Mouse (Mus musculus) brain, embryonic 14.5 days (tissue): ENCODE data around the gene Tnfsf9. TPM values are rescaled to one million over a fixed set of nuclear protein-coding genes. Genes with fewer than 3 reads are reported as not detected.
A peak's percentile ranks its signal among the peaks of the same experiment; 100 is the strongest.
"Not testable (repeated sequence)": the region's sequence is repeated elsewhere in the genome, so short reads cannot be mapped to it uniquely, and the experiment has no call there.

Experiments used
- DNase-seq: peaks from one replicate; pipeline ENCODE4 v3.0.0-alpha.2; 2011; ENCODE audit warnings: low read depth
- CTCF ChIP-seq: fragments of 200-500 bp; IDR thresholded peaks from 2 replicates; pipeline ENCODE4 v1.5.1; 2012; ENCODE audit warnings: inconsistent platforms, mild to moderate bottlenecking, moderate library complexity, borderline replicate concordance; ENCODE audit not compliant: insufficient read depth, insufficient read length; ENCODE audit errors: extremely low read depth
- POLR2A ChIP-seq: fragments of 200-500 bp; IDR thresholded peaks from 2 replicates; pipeline ENCODE4 v1.6.1; 2012; ENCODE audit warnings: mild to moderate bottlenecking, inconsistent platforms, borderline replicate concordance; ENCODE audit not compliant: poor library complexity, insufficient read depth, insufficient read length, severe bottlenecking; ENCODE audit errors: extremely low read depth
- polyA plus RNA-seq: library from polyadenylated mRNA; depleted of rRNA; stranded (reverse); fragments of >200 nt; gene quantifications from 2 replicates; pipeline ENCODE4 v1.2.3, GENCODE M21; 2012

Tnfsf9 gene
- polyA plus RNA-seq, 1 experiment, result 7.1 TPM

DNA sequence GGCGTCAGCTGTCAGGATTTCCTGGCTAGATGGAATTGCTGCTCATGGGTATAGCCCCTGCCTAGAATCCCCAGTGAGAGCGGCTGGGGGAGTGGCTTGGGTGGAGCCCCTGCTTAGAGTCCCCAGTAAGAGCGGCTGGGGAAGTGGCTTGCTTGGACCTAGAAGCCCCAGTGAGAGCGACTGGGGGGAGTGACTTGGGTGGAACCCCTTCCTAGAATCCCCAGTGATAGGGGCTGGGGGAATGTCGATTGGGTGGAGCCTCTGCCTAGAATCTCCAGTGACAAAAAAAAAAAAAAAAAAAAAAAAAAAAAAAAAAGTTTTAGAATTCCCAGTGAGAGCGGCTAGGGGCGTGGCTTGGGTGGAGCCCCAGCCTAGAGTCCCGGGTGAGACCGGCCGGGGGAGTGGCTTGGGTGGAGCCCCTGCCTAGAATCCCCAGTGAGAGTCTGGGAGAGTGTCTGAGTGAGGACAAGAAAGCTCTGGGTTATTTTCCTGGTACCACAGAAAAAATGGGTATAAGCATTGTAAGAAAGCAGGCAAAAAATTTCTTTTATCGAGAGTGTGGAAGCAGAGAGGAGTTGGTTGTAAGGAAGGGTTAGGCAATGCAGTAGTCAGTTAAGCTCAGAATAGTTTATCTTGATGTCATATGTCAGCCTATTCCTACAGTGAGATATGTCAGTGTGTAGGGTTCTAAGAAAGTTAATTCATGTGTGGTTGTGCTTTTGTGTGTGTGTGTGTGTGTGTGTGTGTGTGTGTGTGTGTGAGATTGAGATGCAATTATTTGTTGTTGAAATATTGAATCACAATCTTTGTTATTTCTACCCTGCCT, 13.6 kb downstream of the Tnfsf9 start:
- no peak for TF ChIP-seq CTCF
- no peak for TF ChIP-seq POLR2A
- peak; percentile 40 for DNase-seq

DNA sequence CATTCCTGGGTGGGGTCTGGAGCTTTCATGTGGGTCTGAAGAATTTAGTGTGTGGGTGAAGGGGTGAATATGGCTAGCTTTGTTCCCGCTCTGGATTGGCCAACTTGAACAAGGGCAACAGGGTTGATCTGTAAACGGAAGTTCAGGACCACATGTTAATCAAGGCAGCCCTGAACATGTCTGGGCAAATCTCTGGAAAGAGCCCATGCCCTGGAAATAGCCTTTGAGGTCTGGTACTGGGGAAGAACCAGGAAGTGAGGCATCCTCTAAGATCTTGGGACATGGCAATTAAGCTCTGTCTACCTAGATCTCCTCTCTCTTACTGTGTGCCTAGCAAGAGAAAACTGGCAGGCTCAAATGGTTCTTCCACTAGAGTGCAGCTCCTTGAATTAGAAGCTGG, 16.7 kb downstream of the Tnfsf9 start:
- DNase-seq, result no peak
- TF ChIP-seq CTCF (no peak), POLR2A (no peak)

DNA sequence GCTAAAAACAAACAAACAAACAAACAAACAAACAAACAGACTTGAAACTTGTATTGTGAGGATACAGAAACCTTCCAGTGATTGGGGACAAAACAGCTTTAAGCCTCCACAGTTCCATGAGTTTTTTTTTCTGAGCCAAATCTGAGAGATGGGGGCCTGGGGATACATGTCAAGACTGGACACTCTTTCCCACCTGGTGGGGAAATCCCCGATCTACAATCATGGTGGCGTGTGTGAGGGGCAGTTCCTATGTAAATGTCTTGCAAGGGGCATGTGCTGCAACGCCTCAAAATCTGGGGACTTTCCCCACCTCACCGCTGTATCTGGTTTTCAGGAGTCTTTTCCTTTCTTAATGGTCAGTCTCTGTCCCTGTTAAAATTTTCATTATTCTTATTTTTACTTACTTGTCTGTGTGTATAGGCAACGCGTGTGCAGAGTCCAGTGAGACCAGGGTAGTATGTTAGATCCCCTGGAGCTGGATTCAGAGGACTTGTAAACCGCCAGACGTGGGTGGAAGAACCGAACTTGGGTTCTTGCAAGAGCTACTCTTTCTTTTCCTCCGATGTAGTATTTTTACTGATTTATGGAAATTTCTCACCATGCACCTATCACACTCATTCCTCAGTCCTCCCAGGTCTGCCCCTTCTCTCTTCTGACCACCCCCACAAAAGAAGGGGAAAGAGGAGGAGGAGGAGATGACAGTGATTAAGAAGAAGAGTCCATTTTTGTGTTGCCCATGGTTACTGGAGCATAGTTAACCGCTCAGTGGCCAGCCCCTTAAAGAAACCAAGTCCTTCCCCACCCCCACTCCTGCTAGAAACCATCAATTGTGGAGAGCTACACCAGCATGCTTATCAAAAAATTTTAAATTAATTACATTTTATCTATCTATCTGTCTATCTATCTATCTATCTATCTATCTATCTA, 18.3 kb downstream of the Tnfsf9 start:
- no peak for DNase-seq
- TF ChIP-seq CTCF (no peak), POLR2A (no peak)

DNA sequence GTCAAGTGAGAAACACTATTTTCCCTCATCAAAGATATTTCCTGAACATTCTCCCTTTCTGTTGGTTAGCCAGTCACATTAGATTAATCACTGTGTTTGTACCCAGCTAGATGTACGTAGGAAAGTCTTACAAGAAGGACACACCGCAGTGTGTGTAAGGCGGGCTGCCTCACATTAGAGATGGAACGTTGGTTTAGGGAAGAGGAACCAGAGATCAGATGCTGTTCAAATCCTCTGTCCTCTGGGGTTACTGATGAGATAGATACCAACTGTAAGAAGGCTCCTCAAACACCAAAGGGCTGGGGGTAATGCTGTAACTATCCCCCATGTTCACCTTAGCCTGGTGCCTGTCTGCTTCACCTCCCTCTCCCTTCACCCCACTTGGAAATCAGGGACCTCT, 19.7 kb downstream of the Tnfsf9 start:
- no peak for DNase-seq
- TF ChIP-seq CTCF (no peak), POLR2A (no peak)

DNA sequence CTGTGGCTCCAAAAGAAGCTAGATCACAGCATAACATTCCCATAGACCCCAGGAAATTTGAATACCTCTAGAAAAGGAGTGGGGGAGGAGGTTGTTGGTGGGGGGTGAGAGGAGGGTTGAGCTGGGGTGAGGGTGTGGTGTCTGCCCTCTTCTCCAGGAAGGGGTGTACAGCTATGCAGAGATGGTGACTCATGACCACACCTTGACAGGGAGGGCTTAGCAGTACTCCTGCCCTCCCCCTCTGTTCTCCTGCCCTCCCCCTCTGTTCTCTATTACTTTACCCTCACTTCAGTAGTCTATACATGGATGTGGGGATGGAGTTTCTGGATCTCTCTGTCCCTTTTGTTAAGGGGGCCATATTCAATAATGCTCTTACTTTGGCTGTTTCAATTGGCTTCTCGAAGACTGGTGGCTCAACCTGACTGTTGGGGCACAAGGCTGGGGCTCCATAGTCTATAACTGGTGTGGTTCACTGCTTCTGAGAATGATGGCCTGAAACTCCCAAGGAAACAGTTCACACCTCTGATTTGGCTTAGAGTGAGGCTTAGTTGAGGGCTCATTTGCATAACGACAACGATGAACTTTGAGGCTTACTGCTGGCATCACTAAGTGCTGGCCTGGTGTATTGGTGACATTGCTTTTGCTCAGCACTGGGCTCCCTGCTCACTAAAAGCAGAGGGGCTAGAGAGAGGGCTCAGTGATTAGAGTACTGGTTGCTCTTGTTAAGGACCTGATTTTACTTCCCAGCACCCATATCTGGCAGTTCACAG, 20.9 kb downstream of the Tnfsf9 start:
- no peak for TF ChIP-seq POLR2A
- TF ChIP-seq CTCF, result no peak
- no peak for DNase-seq

DNA sequence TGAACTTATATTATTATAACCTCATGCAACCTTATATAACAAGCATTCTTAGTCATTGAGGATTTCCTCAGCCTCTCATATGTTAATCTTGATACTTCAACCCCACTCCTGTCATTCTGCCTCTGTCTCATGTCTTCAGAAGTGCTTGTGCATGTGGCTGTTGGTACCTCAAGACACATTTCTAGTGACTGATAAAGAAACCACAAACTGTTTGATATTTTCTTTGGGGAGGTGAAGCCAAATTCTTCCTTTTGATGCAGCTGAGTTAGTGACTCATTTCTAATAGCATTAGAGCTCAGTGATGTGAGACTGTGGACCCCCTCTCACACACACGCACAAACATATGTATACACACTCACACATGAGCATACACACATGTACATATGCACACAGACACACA, 26.7 kb downstream of the Tnfsf9 start:
- DNase-seq, result no peak

DNA sequence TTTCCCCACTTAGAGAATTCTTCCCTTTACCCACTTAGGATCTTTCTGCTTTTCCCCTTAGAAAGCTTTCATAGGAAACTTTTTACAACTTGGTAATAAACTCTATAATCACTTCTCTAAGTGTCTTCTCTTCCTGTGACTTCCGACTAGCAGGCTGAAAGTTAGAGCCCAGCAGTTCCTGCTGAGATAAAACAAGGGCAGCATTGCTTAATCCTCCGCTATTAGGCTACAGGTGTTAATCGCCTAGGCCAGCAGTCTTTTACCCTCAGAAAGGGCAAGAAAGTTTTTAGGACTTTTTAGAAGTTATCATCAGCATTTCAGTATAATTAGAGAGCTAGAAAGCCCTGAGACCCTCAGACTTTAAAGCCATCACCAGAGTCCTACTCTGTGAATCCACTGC, 28.9 kb downstream of the Tnfsf9 start:
- DNase-seq, result not testable (repeated sequence)

More for the DNA sequence above, 26.7 kb downstream of the Tnfsf9 start:
- TF ChIP-seq POLR2A (no peak), CTCF (no peak)

DNA sequence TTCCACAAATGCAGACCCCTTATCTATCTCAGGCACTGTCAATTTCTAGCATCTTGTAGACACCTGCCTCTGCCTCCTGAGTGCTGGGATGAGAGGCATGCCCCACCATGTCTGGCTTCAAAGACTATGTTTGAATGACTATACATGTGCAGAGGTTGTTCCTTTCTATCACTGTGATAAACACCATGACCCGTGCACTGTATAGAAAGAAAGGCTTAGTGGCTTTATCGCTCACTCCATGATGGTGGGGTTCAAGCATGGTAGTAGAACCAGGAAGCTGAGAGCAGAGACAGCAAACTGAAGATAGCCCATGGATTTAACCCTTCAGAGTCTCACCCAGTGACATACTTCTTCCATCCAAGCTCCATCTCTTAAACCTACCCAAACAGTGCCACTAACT, 29.6 kb downstream of the Tnfsf9 start:
- TF ChIP-seq CTCF (no peak), POLR2A (no peak)
- DNase-seq, result no peak

DNA sequence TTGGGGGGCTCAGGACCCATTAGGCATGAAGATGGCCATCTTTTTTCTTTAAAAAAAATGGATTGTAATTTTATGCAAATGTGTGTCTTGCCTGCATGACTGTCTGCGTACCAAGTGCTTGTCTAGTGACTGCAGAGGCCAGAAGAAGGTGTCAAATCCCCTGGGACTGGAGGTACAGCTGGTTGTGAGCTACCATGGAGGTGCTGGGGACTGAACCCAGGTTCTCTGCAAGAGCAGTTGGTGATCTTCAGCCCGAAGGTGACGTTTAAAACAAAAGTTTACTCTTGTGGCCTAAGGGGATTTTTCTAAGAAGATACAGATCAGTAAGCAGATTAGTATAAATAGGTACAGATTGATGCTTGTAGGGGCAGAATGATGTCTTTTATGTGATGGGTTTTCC, 30.5 kb downstream of the Tnfsf9 start:
- no peak for TF ChIP-seq CTCF
- no peak for TF ChIP-seq POLR2A

DNA sequence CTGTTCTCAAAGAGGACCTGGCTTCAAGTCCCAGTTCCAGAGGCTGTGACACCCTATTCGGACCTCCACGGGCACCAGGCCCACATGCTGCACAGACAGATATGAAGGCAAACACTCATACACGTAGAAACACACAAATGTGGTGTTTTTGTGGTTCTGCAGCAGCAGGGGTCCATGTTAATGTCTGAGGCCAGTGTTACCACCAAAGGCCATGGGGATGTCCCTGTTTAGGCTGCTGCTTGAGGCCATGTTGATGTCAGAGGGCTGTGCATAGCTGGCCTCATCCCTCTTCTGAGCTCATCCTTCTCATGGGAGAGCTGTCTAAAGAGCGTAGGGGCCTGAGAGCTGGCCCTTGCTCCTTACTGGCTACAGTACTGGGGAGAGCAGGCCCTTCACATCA, 33.6 kb downstream of the Tnfsf9 start:
- no peak for DNase-seq
- TF ChIP-seq CTCF (no peak), POLR2A (no peak)

More for the DNA sequence above, 30.5 kb downstream of the Tnfsf9 start:
- no peak for DNase-seq

DNA sequence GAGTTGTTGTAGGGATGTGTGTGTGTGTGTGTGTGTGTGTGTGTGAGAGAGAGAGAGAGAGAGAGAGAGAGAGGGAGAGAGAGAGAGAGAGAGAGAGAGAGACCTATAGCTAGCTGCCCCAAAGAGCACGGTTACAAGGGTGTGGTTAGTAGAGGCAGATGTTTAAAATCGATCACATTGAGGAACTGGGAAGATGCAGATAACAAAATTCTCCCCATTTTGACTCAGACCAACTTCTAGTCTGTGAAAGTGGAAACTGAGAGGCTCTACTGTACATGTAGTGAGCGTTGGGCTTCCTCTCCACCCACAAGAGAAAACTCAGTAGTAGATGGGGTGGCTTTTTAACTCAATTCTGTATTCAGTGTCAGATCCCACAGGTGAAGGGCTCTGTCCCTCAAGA, 34.6 kb downstream of the Tnfsf9 start:
- no peak for DNase-seq
- TF ChIP-seq CTCF (no peak), POLR2A (no peak)

DNA sequence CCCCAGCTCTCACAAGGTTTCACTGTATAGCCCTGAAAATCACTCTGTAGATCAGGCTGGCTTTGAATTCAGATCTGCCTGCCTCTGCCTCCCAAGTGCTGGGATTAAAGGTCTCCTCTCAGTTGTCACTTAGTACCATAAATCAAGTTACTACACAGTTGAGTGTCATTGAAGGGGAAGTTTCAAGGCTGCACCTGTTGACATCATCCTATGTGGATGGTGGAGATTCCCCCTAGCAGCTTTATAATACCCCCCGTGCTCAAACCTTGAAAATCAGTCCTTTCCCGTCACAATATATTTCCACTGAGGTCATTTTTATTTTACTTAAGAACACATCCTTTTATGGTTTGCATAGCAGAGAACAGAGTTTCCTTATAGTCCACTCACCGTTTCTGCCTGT, 38.6 kb downstream of the Tnfsf9 start:
- TF ChIP-seq POLR2A (no peak), CTCF (no peak)
- DNase-seq, result no peak
